Mouse (Mus musculus) brain, embryonic 14.5 days (tissue): ENCODE data around the gene Vstm2l.
A peak's percentile ranks its signal among the peaks of the same experiment; 100 is the strongest.

Experiments
- CTCF ChIP-seq: fragments of 200-500 bp; IDR thresholded peaks from 2 replicates; pipeline ENCODE4 v1.5.1; 2012; ENCODE audit warnings: inconsistent platforms, mild to moderate bottlenecking, moderate library complexity, borderline replicate concordance; ENCODE audit not compliant: insufficient read depth, insufficient read length; ENCODE audit errors: extremely low read depth
- POLR2A ChIP-seq: fragments of 200-500 bp; IDR thresholded peaks from 2 replicates; pipeline ENCODE4 v1.6.1; 2012; ENCODE audit warnings: mild to moderate bottlenecking, inconsistent platforms, borderline replicate concordance; ENCODE audit not compliant: poor library complexity, insufficient read depth, insufficient read length, severe bottlenecking; ENCODE audit errors: extremely low read depth

DNA sequence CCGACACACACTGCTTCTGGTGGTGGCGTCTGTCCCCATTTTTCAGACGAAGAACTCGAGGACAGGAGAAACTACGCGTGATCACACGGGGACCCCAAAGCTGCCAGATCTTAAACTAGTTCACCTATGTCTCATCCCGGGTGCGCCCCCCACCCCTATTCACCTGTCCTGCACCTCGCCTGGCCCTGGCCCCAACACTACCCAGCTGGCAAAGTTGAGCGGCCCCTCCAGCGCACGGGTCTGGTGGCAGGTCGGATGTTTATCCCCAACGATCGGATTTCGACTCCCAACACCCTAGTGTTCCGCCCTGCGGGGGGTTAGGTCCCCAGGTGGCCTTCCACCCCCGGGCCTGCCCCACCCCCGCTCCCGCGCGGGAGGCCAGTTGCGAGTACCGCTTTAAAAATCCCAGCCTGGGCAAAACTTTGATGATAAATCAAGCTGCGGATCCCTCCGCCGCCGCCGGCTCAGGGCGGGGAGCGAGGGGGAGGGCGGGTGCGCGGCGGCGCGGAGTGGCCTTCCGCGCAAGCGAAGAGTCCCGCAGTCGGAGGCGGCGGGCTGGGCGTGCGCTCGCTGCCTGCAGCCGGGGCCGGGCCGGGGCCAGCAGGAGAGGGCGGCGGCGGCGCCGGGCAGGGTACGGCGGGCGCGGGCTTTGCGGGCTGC is at the start of gene Vstm2l:
- TF ChIP-seq POLR2A, result peak; percentile 45; the same call in 1 of the 2 replicates
- no peak for TF ChIP-seq CTCF
